Mouse (Mus musculus) A20 (cell line): Measurements from ENCODE around the gene Klhl29.
"Not testable (repeated sequence)": the region's sequence is repeated elsewhere in the genome, so short reads cannot be mapped to it uniquely, and the experiment has no call there.

Source experiments
- DNase-seq: peaks from one replicate; pipeline ENCODE4 v3.0.0-alpha.2; 2011; ENCODE audit warnings: low read depth, low spot score

The Klhl29 gene

DNA sequence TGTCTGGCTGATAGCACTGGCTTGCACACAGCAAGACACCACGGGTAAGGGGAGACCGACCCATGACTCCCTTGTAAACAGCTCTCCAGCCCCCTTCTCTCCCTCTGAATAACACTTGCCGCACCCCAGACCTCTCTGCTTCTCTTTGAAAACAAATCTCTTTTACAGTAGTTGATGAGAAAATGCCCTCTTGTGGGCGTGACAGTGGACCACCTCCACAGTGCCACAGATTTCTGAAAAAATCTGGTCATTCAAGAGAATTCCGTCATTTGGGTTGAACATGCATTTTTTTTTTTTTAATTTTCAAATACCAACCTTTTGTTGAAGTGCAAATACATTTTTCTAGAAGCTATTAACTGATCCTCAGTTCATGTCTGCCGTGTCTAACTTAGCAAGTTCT is 17.0 kb downstream of the Klhl29 start:
- DNase-seq = no peak

DNA sequence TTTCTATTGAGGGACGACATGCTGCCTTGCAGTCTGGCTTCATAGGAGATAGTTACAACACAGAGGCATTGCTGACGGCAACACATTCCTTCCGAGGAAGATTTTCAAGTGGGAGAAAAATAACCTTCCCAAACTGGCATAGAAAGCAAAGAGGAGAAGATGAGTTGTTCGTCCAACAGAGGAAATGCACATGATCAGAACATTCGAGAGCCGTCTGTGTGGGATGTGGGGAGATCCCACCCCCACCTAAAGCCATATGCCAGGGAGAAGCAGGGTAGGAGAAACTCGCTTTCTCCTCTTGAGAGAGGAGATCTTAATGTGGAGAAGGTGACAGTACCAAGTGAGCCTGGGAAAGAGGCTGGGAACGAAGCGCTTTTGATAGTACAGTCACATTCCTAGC is 22.1 kb downstream of the Klhl29 start:
- no peak for DNase-seq

DNA sequence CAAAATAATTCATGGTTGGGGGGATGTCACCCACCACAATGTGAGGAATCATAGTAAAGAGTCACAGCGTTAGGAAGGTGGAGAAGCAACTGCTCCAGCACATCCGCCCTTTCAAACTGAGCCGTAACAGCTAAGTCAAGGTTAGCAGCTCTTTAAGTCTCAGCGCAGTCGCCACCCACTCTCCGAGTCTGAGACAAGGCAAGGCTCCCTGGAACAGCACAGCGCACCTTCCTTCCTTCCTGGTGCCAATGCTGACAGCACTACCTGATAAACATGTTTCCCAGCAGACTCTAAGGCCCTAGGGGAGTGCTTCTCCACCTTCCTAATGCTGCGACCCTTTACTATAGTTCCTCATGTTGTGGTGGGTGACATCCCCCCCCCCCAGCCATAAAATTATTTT is 22.7 kb downstream of the Klhl29 start:
- no peak for DNase-seq

DNA sequence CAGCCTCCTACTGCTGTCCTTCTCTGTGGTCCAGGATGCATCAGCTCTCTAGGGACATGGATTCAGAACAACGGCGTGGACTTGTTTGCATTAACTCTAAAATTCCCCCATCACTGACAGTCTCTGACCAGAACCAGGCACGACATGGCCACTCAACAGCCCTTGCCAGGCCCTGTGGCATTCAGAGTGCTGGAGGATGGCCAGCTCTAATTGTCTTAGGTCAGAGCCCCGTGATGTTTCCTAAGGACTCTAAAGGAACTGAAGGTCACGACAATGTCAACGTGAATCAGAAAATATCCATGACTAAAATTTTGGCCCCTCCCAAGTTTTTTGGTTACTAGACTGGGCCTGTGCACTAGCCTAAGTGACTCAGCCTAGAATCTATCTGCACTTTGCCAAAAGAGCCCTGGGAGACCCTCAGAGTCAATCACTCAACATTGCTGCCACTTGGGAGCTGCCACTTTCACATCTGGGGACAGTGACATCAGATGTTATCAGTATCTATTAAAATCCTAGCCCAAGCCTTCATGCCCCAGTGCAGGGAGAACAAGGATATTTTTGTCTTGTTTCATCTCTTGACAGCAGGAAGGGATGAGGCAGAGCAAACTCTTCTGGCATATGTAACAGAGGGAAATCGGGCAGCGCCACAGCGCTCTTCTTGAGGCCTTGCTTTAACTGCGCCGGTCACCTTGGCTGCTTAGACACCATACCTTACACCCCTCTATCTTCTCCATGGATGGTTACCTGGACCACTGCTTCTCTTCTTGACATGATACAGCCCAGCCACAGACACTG is 24.8 kb downstream of the Klhl29 start:
- DNase-seq = no peak

DNA sequence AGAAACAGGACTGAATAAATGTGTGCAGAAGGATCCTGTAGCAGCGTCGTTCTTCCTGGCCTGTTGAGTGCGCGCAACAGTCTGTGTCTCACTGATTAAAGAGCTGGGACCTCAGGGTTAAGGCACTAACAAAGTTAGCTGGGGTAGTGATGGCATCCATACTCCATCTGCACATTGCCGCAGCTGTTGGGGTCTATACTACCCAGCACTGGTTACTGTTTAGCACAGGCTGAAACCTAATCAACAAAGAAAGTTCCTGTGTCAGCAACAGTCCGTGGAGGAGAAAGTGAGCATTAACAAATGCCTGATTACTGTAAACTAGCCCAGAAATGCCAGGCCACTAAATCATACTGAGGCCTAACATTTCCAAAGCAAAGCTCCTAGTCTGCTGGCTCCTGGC is 30.4 kb downstream of the Klhl29 start:
- DNase-seq = no peak

DNA sequence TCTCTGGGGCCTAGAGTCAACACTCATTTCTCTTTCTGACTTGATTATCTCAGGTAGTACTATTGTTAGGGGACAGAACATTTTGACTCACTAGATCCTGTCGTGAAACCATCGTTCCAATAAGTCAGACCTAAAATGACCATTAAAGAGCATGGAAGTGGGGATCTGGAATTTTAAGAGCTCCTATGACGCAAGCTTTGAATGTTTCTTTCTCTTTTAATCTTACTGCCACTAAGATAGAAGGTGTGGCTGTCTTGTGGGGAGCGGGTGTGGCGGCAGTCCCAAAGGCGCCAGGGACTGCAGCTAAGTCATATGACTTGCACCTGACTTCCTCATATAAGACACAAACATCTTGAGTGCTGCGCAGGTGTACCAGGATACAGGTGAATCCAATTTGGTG is 31.0 kb downstream of the Klhl29 start:
- DNase-seq = not testable (repeated sequence)

DNA sequence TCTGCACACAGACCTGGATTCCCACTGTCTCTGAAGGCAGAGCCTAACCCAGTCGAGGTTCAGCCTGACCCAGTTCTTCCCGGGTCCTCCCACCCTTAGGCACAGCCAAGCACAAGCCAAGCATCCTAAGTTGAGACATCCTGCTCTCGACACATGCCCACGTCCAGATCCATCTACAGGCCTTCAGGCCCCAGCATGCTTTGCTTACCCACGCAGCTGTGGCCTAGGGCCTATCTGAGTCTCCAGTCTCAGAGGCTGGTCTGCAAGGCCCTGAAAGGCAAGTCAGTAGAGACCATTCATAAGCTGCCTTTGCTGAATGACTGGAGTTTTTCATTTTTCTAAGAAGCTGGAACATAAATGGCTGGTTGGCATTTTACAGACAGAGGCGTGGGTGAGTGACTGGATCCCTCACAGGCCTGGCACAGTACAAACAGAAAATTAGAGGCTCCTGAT is 35.3 kb downstream of the Klhl29 start:
- no peak for DNase-seq

DNA sequence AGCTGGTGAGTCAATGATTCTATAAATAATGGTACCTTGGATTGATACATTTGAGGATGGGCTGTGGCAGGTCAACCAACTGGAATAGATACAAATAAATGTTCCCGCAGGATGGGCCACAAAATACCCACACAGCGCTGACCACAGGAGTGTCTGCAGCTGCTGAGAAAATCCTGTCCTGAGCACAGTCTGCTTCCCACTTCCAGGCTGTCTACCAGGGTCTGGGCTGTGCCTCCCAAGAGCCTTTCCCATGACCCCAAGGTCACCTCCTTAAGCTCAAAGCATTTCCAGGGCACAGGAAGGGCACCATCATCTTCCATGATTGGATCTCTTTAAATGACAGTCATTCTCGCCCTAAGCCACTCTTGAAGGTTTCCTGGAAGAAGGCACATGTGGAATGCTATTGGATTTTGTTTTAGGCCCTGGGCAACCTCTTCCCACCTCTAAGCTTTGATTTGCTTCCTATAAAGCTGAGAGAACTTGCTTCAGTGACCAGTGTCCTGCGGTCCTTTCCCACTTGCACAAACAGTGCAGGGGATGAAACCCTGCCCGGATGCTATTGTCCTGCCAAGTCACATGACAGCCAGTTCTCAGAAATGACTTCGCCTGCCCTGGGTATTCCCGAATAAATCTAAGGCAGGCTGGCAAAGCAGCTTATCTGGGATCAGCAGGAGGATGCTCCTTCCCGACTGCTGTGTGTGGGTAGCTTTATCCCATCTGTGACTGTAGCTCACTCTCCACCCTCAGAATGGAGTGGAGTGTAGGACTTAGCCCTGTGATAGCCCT is 38.4 kb downstream of the Klhl29 start:
- DNase-seq = no peak

DNA sequence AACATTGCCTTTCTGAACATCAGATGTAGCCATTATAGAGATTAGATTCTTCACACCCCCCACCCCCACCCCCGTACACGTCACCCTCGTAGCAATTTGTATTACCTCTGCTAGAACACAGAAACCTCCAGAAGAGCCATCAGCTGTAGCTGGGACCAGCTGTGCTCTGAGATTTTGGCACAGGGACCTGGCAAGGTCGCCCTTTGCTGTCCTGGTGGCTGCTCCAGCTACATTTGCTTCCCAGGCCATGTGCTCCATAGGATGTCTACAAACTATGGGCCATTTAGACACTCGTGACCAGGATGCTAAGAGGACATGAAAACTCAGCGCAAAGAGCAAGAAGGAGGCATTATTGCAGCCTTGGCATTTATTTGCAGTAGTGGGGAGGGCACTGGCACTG is 39.2 kb downstream of the Klhl29 start:
- no peak for DNase-seq

DNA sequence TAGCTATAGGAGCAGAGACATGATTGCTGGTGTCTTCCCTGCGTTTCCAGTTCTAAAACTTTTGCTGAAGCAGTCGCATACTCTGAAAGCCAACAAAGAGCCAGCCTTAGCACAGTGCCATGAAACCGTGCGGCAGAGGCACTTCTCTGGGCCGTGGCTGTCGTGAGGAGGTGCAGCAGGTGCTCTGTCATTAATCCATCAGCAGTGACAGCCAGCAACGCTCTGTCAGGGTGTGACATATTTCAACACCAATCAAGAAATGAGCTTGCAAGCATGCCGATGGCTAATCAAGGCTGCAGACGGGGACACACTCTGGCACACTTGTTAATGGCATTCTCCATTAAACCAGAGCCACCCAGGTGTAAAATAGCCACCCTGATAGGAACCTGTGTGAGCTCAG is 40.5 kb downstream of the Klhl29 start:
- no peak for DNase-seq

DNA sequence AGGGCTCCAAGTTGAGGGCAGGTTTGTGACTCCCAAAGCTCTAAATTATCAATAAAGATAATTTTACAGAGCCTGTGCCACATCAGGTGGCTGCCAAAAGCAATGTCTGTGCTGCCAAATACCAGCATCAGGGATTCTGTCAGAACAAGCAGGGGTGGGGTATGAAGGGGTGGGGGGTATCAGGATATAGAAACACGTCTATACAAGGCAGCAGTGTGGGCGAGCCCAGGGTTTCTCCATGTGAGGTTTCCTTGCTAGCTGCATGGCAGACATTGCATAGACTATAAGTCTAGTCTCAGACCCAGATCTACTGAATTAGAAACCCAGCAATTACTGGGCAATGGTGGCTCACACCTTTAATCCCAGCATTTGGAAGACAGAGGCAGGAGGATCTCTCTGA is 41.3 kb downstream of the Klhl29 start:
- no peak for DNase-seq

DNA sequence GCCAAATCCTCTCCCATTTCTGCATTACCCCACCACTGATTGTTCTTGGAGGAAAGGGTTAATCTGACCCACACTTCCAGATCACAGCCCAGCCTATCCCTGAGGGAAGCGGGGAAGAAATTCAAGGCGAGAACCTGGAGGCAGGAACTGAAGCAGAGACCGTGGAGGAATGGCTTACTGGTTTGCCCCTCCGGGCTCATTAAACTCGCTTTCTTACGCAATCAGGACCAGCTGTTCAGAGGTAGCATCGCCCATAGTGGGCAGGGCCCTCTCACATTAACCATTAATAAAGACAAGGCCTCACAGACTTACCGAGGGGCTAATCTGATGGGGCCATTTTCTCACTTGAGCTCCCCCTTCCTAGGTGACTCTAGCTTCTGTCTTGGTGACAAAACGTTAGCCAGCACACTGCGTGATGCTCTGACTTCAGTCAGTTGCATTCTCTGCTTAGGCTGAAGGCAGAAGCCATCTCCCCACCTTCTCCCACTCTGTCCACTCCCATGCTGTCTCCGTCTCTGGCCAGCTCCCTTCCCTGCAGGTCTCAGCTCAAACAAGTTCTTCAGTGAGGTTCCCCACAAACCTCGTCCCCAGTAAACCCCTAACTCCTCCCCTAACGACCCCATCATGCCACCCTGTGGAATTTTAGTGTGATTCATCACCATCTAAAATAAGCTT is 43.5 kb downstream of the Klhl29 start:
- DNase-seq = no peak

DNA sequence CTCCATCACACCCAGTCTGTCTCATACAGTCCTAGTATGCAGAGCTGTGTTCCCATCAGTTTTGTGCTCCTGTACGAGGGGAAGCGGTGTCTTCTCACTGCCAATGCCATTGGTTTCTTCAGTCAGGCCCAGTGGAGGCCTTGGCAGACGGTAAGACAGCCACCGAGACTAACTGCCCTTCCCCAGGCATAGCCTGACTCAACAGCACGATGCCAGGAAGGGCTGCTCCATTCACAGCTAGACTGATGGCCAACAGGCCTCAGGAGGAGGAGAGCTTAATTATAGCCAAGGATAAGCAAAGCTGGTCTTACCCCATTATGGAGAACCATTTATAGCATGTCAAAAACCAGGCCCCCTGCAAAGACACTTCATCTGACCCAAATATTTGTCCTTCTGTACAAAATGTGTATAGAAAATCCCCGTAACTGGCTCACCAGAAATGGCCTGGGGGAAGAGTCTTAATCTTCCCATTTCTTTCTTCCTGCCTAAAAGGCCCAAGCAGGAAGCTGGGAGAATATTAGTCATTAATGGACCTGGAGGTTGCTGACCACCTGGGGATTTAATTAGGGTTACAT is 44.9 kb downstream of the Klhl29 start:
- DNase-seq = no peak

DNA sequence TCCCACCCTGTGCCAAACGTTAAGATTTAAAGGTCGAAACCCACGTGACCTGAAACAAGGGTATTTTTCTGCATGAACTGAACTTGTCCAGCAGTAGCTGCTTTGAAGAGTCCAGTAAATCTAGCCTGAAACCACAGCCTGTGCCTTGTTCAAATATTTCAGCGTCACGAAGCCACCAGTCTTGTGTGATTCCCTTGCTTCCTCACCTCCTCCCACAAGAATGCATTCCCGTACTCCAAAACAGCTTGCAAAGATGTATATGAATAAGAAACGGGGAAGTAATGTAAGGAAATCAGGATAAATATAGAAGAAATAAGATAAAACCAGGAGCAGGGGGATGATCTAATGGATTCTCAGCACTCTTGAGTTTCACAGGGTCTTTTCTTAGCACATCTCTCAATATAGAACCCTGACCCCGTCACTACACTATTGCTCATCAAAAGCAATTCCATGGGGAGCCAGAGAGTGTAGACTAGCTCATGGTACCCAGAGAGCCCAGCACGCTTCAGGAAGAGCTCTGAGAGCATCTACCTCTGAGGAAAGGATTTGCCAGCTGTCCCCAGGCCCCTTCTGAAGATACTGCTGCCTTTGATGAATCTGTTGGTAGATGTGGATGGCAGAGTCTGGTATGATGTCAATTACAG is 52.9 kb downstream of the Klhl29 start:
- DNase-seq = no peak

DNA sequence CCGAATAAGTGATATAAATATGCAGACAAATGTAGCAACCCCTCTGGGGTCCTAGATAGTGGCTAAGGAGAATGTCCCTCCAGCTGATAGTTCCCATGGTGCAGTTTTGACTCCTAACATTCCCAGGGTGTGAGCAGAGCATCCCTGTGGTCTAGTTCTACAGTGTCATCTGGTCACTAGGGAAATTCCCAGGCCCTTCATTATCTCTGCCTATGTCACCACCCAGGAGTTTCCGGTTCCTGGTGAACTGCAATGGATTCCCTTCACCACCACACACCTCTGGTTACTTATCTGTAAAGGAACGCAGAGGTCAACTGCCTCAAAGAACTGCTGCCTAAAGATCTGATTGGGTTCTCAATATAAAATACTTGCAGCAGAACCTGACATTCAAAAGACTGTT is 54.5 kb downstream of the Klhl29 start:
- DNase-seq = no peak

DNA sequence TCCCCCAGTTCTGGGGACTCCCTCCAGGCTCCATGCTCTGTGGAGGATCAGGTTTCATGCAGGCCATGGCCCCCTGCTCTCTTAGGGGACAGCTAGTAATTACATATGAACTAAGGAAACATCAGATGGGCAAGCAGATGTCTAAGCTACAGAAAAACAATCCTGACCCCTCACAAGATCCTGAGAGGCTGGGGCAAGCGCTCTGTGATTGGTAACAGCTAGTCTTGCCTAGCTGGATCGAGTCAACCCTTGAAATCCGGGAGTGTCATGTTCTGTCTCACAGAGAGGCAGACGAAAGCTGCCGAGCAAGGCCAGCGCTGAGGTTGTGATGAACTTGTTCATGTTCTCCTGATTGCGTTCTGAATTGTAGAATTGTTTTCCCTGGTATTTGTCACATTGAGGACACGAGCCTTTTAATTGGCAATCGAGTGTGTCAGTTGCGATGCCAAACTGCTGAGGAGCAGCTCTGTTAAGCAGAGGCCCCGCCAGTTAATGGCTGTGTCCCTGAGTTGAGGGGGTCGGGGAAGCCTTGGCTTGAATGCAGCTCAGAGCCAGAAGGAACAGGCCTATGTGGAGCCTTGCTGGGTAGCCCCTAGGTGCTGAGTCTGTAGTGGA is 56.0 kb downstream of the Klhl29 start:
- DNase-seq = no peak

DNA sequence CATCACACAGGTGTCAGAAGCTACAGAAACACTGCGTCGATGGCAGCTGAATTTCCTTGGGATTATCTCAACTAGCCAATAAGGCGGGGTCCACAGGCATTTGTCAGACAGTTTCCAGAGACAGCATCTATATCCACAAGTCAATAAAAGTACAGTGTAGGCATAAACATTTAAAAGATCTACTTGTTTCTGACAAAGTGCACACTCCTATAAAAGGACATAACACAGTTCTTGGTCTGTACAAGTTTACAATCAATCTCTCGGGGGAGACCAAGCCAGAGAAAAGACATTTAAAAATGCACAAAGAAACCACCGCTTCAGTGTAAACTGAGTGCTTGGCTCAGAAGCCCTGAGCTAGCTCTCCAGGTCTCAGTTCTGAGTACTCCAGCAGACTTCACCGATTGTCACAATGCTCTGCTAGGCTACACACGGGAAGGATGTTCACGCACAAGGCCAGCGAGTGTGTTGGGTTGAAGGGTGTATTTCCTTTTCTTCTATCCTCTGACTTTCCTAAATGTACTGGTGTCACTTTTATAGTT is 59.4 kb downstream of the Klhl29 start:
- DNase-seq = no peak

DNA sequence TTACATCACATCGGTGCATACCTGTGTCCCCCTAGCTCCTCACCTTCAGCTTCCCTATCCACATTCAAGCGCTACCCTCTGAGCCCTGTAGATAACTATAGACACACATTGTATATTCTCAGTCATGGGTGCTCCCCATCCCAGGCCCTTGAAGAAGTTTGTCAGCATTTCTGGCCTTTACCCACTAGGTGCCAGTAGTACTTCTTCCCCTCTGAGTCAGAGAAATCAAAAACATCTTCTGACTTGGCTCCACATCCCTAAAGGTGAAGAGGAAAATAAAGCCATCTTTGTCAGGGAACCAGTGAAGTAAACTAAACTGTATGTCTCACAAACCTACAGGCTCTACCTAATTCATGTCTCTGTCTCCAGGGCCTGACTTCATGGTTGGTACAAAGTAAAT is 67.6 kb downstream of the Klhl29 start:
- DNase-seq = no peak

DNA sequence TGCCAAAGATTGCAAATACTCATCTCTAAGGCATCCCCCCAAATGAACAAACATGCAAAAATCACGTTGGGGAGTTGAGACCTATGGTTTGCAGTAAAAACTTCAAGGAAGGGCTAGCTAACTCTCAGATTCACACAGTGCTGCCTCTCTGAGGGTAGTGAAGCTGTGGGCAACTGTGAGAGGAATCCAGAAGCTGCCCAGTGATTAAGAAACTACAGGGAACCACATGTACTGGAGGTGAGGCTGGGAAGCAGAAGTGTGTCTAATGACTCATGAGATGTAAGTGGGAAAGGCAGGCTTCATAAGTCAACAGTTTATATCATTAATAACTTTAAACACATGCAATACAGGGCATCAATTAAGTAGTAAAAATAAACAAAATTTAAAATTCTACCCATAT is 70.0 kb downstream of the Klhl29 start:
- no peak for DNase-seq

DNA sequence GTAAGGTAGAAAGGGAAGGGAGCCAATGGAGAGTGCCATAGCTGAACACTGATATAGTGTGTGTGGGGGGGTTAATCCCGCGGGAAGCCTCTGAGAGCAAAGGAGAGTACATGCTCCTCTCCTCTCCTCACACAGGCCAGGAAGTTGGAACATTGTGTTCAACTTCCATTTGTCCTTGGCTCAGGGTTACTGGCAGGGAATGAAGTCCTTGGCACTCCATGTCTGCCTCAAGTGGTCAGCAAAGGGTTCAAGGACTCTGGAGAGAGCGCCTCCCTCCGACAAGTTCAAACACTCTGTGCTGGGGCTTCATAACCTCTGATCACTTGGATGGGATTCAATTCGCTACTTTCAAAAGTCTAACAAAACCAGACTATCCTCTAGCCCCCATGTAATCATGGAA is 71.6 kb downstream of the Klhl29 start:
- no peak for DNase-seq

DNA sequence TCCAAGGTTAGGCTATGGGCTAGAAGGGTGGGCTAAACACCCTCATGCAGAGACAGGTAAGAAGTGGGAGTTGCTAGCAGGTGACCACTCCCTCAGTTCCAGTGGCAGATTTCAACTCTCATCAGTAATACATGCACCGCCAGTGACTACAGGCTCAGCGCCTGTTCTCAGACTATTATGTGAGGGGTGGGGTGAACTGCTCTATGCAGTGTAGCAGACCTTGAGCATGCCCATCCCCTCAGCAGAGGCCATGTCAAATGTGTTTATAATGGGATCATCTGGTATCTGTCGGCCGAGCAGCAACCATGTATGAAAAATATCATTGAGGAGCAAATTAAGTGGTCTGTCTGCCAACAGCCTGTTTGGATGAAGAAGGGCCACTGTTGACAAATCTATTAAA is 72.4 kb downstream of the Klhl29 start:
- no peak for DNase-seq
